Mouse (Mus musculus) sigmoid colon, adult 10 weeks (tissue): ENCODE results near the gene Tmem203. TPM values are rescaled to one million over a fixed set of nuclear protein-coding genes. Genes with fewer than 3 reads are reported as not detected.

ENCODE experiments used
- polyA plus RNA-seq: library from polyadenylated mRNA; stranded (reverse); fragments of 350-450 nt; fragmentation: Illumina TruSeq; extraction: RNeasy Lipid Tissue Mini Kit (QIAGEN cat#74804); gene quantifications from one replicate; pipeline ENCODE4 v1.2.3, GENCODE M21; 2014; ENCODE audit warnings: low read depth, low replicate concordance

The Tmem203 gene
- polyA plus RNA-seq = 0.76 TPM

DNA sequence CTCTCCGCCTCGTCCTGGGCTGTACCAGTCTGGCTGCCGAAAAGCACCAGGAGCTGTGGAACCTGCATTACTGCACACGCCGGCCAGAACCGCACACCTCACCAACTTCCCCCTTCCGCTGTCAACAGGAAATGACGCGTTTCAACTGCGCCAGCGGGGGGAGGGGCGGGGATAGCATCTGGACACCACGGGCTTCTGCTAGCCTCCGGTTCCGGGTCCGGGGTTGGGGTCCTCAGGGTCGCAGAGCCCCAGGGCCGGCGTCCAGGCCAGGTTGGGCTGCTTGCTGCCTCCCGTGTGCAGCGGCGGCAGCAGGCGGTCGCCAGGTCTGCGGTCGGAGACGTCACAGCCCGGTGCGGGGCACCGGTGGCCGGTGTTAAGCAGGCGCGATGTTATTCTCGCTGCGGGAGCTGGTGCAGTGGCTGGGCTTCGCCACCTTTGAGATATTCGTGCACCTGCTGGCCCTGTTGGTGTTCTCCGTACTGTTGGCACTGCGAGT is at the start of gene Tmem203:
TSS of gene Tmem203 (plus strand) at position 156 of the 496 bp plus-strand sequence.

DNA sequence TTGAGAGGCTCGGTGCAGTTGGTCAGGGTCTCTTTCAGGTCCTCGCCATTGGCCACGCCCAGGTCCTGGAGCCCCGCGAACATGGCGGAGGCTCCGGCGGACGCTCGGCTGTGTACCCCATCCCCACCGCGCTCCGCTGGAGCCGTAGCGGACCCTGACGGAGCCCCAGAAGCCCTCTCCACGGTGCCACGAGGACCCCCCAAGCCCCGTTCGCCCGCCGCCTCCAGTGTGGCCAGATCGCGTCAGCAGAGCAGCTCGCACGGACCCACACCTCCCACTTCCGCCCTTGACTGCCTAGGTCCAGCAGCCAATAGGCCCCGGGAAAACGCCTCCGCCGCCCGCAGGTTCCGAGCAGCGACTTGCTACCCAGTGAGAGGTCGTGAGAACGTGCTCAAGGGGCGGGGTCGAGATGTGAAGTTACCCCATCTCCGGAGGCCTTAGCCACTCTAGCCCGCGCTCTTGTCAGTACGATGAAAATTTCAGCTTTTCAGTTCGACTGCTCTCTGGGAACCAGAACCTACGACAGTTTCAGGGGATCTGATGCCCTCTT is 44.0 kb upstream of the Tmem203 start, which contains the start of gene Nelfb:
TSS of gene Nelfb (minus strand) at position 369 of the 550 bp plus-strand sequence.

DNA sequence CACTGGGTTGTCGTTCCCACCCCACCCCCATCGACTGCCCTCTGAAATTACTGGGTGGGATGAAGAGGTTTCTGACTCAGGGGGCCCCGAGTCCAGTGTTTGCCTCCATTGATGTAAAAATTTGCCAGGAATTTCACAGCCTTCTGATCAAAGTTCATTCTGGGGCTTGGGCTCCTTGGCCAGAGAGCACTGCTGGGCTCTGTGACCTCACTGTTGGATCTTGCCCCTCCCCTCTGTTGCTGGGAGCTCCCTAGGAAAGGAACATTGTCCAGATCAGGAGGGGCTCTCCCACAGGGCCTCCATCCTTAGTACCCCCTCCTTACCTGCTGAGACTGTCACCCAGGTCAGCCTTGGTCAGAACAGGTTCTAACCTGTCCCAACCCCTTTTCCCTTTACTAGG is 40.8 kb upstream of the Tmem203 start, which contains the start of gene Stpg3:
TSS of gene Stpg3 (minus strand) at position 194 of the 400 bp plus-strand sequence.

GRCm38 (mm10) chr2:25218445-25218844 is 36.8 kb upstream of the Tmem203 start, which contains the start of gene Fam166a:
Gene Fam166a (plus strand): TSS chr2:25218745.

GRCm38 (mm10) chr2:25224492-25224765 is 30.8 kb upstream of the Tmem203 start, which contains the start of gene Tubb4b:
Gene Tubb4b (minus strand): TSS chr2:25224702.

DNA sequence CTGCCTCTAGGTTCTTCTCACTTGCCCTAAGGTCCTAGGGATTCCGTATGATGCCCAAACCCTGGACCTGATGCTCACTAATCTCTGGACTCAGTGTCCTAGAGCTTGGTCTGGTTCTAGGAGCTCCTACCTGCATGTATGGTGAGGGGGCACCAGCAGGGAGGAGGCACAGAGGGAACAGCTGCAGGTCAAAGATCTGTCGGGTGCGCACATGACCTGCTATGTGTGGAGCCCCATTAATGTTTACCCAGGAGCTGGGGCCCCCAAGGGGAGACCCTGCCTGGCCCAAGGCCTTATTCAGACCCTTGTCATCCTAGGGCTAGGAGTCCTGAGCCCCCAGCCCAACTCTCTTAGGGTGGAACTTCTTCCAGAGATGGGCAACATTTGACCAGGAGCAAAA is 21.2 kb upstream of the Tmem203 start, which contains the start of gene Slc34a3:
TSS of gene Slc34a3 (minus strand) at position 315 of the 400 bp plus-strand sequence.

GRCm38 (mm10) chr2:25236614-25237013 is 18.6 kb upstream of the Tmem203 start, which contains the start of gene Rnf224:
Gene Rnf224 (minus strand): TSS chr2:25236787.

DNA sequence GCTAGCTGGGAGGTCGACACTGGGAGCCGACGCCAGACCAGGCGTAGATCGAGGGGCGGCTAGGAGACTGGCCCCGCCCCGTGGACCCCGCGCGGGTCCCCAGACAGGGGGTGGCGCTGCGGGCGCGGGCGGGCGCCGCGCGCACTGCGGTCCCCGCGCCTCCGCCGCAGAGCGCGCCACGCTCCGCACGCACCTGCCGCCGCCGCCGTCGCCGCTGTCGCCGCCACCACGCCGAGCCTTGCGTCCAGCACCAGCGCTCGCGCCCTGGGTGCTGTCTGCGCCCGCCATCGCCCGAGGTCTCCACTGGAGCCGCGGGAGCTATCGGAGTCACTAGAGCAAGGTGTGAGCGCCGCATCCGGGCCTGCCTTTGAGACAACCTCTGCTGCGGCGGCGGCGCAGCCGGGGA is 13.1 kb upstream of the Tmem203 start, which contains the start of the genes Rnf208 and Cysrt1:
TSS of gene Rnf208 (plus strand) at position 155 of the 406 bp plus-strand sequence.
TSS of gene Cysrt1 (minus strand) at position 352 of the 406 bp plus-strand sequence.

GRCm38 (mm10) chr2:25246183-25247072 is 8.8 kb upstream of the Tmem203 start, which contains the start of gene AL732309.1:
Gene AL732309.1 (minus strand): TSS chr2:25246863.

DNA sequence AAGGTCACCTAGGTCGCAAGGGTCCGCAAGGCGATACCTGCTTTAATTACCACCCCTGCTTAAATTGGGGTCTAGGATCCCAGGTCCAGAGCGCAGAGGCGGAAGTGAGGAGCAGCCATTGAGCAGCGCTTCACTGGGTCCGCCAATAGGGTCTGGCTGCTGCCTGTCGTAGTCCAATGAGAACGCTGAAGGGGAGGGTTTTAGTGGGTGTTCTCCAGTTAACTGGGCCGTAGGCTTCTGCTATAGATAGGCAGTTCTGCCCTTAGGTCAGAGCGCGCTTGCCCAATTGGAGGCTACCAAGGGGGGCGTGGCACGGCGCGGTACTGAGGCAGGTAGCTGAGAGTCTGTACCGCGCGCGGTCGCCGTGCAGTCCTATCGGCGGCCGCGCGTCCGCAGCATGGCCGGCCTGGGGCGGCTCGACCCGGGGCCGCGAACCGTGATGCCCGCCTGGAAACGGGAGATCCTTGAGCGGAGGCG is 7.1 kb downstream of the Tmem203 start, which contains the start of gene Tprn:
TSS of gene Tprn (plus strand) at position 328 of the 477 bp plus-strand sequence.

GRCm38 (mm10) chr2:25271827-25272511 is 16.7 kb downstream of the Tmem203 start, which contains the start of the genes Ssna1 and Anapc2:
Gene Ssna1 (minus strand): TSS chr2:25272438.
Gene Anapc2 (plus strand): TSS chr2:25272478.

DNA sequence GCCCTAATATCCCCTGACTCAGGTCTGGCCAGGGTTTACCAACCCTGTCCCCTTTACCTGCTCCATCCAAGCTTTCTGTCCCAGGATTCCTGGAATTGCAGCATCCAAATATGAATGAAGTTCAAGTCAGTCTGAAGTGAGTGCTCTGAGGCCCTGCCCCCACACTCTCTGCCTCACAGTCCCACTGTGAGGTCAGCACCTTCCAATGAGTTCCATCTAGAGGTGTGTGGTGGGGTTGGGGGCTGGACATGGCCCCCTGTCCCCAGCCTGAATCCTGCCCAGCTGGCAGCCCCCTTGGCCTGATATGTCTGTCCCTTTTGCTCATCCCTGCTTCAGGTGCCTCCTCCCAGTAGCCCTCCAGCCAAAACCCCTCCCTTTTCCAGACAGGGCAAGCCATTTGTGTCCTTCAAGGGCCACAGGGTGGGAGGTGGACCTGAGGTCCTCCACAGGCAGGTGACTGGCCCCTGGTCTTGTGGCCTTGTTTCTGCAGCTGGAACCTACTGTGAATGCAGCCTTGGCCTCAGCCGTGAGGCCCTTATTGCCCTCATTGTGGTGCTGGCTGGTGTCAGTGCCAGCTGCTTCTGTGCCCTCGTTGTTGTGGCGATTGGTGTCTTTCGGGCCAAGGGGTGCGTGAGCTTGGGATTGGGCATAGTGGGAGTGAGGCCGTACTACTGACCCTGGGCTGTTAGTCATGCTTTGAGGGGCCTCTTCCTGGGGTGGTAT is 32.8 kb downstream of the Tmem203 start, which contains the start of gene Tmem210:
TSS of gene Tmem210 (plus strand) at position 219 of the 723 bp plus-strand sequence.

DNA sequence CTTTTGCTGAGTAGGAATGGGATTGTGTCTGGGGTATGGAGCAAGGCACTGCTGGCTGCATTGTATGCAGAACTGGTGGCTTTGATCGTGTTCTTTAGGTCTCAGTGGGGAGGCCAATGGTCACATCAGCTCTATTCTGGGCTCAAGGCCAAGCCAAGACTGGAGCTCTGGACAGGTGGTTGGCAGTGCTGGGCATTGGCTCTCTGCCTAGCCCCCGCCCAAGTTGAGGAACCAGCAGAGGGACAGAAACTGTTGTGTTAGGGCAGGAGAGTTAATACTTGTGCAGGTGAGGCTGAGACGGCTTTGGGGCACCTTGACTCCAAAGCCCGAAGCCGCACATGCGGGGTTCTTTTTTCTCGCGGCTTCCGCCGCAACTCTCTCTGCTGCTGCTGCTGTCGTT is 34.4 kb downstream of the Tmem203 start, which contains the start of gene Lrrc26:
TSS of gene Lrrc26 (plus strand) at position 265 of the 400 bp plus-strand sequence.

Other genes with a start within 250 kb of the Tmem203 start
- gene Nsmf, start 201.1 kb upstream of the Tmem203 start, polyA plus RNA-seq = 6.8 TPM
- gene Entpd8, start 175.1 kb upstream of the Tmem203 start, polyA plus RNA-seq = 39.5 TPM
- gene Noxa1, start 160.3 kb upstream of the Tmem203 start, polyA plus RNA-seq = 1.2 TPM
- 14.4 TPM for gene Nrarp, start 74.7 kb upstream of the Tmem203 start, polyA plus RNA-seq
- gene Tor4a, start 58.6 kb upstream of the Tmem203 start, polyA plus RNA-seq = 3.9 TPM
- gene Nelfb, start 44.0 kb upstream of the Tmem203 start, polyA plus RNA-seq = 6.1 TPM
- not detected for gene Stpg3, start 40.8 kb upstream of the Tmem203 start, polyA plus RNA-seq
- gene Fam166a, start 36.7 kb upstream of the Tmem203 start, polyA plus RNA-seq = not detected
- gene Tubb4b, start 30.7 kb upstream of the Tmem203 start, polyA plus RNA-seq = 58.7 TPM
- not detected for gene Slc34a3, start 21.1 kb upstream of the Tmem203 start, polyA plus RNA-seq
- gene Rnf224, start 18.7 kb upstream of the Tmem203 start, polyA plus RNA-seq = not detected
- not detected for gene Rnf208, start 13.2 kb upstream of the Tmem203 start, polyA plus RNA-seq
- gene Cysrt1, start 13.0 kb upstream of the Tmem203 start, polyA plus RNA-seq = not detected
- gene AL732309.1, start 8.6 kb upstream of the Tmem203 start, polyA plus RNA-seq = 0.85 TPM
- 7.7 TPM for gene Tprn, start 7.2 kb downstream of the Tmem203 start, polyA plus RNA-seq
- gene Ssna1, start 17.0 kb downstream of the Tmem203 start, polyA plus RNA-seq = 2.0 TPM
- gene Anapc2, start 17.0 kb downstream of the Tmem203 start, polyA plus RNA-seq = 9.7 TPM
- gene Tmem210, start 32.7 kb downstream of the Tmem203 start, polyA plus RNA-seq = not detected
- gene Lrrc26, start 34.5 kb downstream of the Tmem203 start, polyA plus RNA-seq = 1.0 TPM
- gene Grin1, start 63.7 kb downstream of the Tmem203 start, polyA plus RNA-seq = 0.13 TPM
- 21.3 TPM for gene Man1b1, start 76.9 kb downstream of the Tmem203 start, polyA plus RNA-seq
- gene Dpp7, start 100.9 kb downstream of the Tmem203 start, polyA plus RNA-seq = 7.7 TPM
- 3.2 TPM for gene Uap1l1, start 110.2 kb downstream of the Tmem203 start, polyA plus RNA-seq
- gene Sapcd2, start 116.9 kb downstream of the Tmem203 start, polyA plus RNA-seq = 0.13 TPM
- gene Entpd2, start 140.4 kb downstream of the Tmem203 start, polyA plus RNA-seq = 0.28 TPM
- gene Npdc1, start 143.9 kb downstream of the Tmem203 start, polyA plus RNA-seq = 9.3 TPM
- gene Fut7, start 167.8 kb downstream of the Tmem203 start, polyA plus RNA-seq = not detected
- 0.09 TPM for gene Abca2, start 173.3 kb downstream of the Tmem203 start, polyA plus RNA-seq
- not detected for gene Clic3, start 201.4 kb downstream of the Tmem203 start, polyA plus RNA-seq
- gene Paxx, start 205.7 kb downstream of the Tmem203 start, polyA plus RNA-seq = 2.6 TPM
- not detected for gene Ptgds, start 214.6 kb downstream of the Tmem203 start, polyA plus RNA-seq
- not detected for gene Lcn12, start 238.5 kb downstream of the Tmem203 start, polyA plus RNA-seq
- gene Fbxw5, start 245.3 kb downstream of the Tmem203 start, polyA plus RNA-seq = 1.5 TPM
- gene C8g, start 246.3 kb downstream of the Tmem203 start, polyA plus RNA-seq = not detected